Mouse (Mus musculus): ENCODE measurements around the gene Stac3. TPM values are rescaled to one million over a fixed set of nuclear protein-coding genes. Genes with fewer than 3 reads are reported as not detected.
A peak's percentile ranks its signal among the peaks of the same experiment; 100 is the strongest.

Gene Stac3
- polyA plus RNA-seq, 1 experiment from 2014 or later = 0.31 TPM

DNA sequence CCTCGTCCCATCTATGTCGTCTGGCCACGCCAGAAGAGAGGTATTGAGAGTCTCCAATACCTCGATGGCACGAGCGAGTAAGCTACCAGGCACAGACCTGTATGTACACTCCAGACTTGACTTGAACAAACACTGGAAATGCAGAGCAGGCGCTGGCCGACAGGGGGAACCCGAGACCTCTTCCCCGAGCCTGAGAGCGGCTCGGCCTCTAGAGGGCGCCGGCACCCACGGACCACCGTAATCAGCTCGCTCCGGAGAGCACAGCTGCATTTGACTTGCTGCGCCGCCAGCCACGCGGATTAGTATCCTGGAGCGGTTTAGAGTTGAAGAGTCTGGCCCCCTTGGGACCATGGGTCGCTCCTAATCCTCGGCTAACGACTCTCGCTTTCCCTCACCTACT lies 11.3 kb downstream of the Stac3 start:
- WGBS = under 1% methylated on average over 27 of the region's 27 CpGs
- Histone ChIP-seq H3K9ac (replicated peaks; ENCODE audit: low read depth, low read length) (peak overlapping the region; percentile 28; the same call in 1 of the 2 replicates), H3K27me3 (ENCODE audit: control insufficient read depth, insufficient read depth, low read length) (no peaks in the 10 kb centered on the region), H3K27ac (ENCODE audit: low read depth, low read length) (peak overlapping the region; percentile 99), H3K36me3 (ENCODE audit: control insufficient read depth, insufficient read depth, low read length) (no peaks in the 10 kb centered on the region), H3K9me3 (ENCODE audit: control insufficient read depth, low read length) (no peaks in the 10 kb centered on the region), H3K4me1 (ENCODE audit: control insufficient read depth, insufficient read depth, low read length) (peaks cover 67% of the 10 kb centered on the region), H3K4me2 (ENCODE audit: low read depth, low read length) (peak overlapping the region; percentile 90; the same call in 1 of the 2 replicates), H3K4me3 (ENCODE audit: low read depth, low read length) (peak overlapping the region; percentile 34; the same call in 1 of the 2 replicates)
- peak; percentile 17; the same call in 1 of the 2 replicates for ATAC-seq (ENCODE audit: low read depth)

- no peak overlapping the region for H3K4me3 ChIP-seq (ENCODE audit: low read depth, low read length)
- ATAC-seq (ENCODE audit: low read depth) = no peak
- H3K36me3 ChIP-seq (ENCODE audit: control insufficient read depth, insufficient read depth, low read length) = no peaks in the 10 kb centered on the region
- no peaks in the 10 kb centered on the region for H3K27me3 ChIP-seq (ENCODE audit: control insufficient read depth, insufficient read depth, low read length)
- peaks cover 60% of the 10 kb centered on the region for H3K4me1 ChIP-seq (ENCODE audit: control insufficient read depth, insufficient read depth, low read length)
- WGBS = under 1% methylated on average over 16 of the region's 16 CpGs
- H3K27ac ChIP-seq (ENCODE audit: low read depth, low read length) = peak overlapping the region; percentile 99; the same call in 1 of the 2 replicates
- H3K9me3 ChIP-seq (ENCODE audit: control insufficient read depth, low read length) = no peaks in the 10 kb centered on the region
- H3K4me2 ChIP-seq (ENCODE audit: low read depth, low read length) = peak overlapping the region; percentile 90; the same call in 1 of the 2 replicates
- peak overlapping the region; percentile 28; the same call in 1 of the 2 replicates for H3K9ac ChIP-seq (replicated peaks; ENCODE audit: low read depth, low read length)
Observed at GRCm38 (mm10) chr10:127513501-127514091, 12.1 kb downstream of the Stac3 start.

GRCm38 (mm10) chr10:127514111-127514698 lies 12.7 kb downstream of the Stac3 start:
- no peak overlapping the region for H3K4me3 ChIP-seq (ENCODE audit: low read depth, low read length)
- peaks cover 56% of the 10 kb centered on the region for H3K4me1 ChIP-seq (ENCODE audit: control insufficient read depth, insufficient read depth, low read length)
- ATAC-seq (ENCODE audit: low read depth) = no peak
- 14% methylated on average over 13 of the region's 13 CpGs for WGBS
- peak overlapping the region; percentile 19; the same call in 1 of the 2 replicates for H3K4me2 ChIP-seq (ENCODE audit: low read depth, low read length)
- H3K27me3 ChIP-seq (ENCODE audit: control insufficient read depth, insufficient read depth, low read length) = no peaks in the 10 kb centered on the region
- H3K27ac ChIP-seq (ENCODE audit: low read depth, low read length) = peak overlapping the region; percentile 99; the same call in 1 of the 2 replicates
- no peaks in the 10 kb centered on the region for H3K36me3 ChIP-seq (ENCODE audit: control insufficient read depth, insufficient read depth, low read length)
- H3K9ac ChIP-seq (replicated peaks; ENCODE audit: low read depth, low read length) = peak overlapping the region; percentile 28; the same call in 1 of the 2 replicates
- H3K9me3 ChIP-seq (ENCODE audit: control insufficient read depth, low read length) = no peaks in the 10 kb centered on the region

DNA sequence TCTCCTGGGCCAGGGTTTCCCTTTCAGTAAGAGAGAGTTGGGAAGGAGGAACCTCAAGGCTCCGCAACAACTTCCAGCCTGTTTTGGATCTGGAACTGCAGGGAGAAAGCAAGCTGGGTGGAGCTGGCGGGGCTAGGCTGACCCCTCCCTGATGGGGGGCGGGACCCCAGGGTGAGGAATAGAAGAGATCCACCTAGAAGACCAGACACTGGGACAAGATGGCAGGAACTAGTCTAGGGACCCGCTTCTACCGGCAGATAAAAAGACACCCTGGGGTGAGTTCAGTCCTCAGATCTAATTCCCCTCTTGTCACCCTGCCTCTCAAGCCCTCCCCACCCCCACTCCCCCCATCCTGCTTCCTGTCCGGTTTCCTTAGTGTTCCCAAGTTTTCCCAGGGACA lies 13.3 kb downstream of the Stac3 start, which contains the start of gene Ndufa4l2:
Gene Ndufa4l2 (plus strand): TSS at position 204 of the 400 bp plus-strand sequence.
- peaks cover 5% of the 10 kb centered on the region; the same call in 1 of the 2 replicates for H3K36me3 ChIP-seq (ENCODE audit: control insufficient read depth, insufficient read depth, low read length)
- no peaks in the 10 kb centered on the region for H3K9me3 ChIP-seq (ENCODE audit: control insufficient read depth, low read length)
- H3K9ac ChIP-seq (replicated peaks; ENCODE audit: low read depth, low read length) = peak within 1 kb of the TSS; percentile 28; the same call in 1 of the 2 replicates
- ATAC-seq (ENCODE audit: low read depth) = no peak
- H3K27me3 ChIP-seq (ENCODE audit: control insufficient read depth, insufficient read depth, low read length) = no peaks in the 10 kb centered on the region
- peaks cover 50% of the 10 kb centered on the region for H3K4me1 ChIP-seq (ENCODE audit: control insufficient read depth, insufficient read depth, low read length)
- peak within 1 kb of the TSS; percentile 99; the same call in 1 of the 2 replicates for H3K27ac ChIP-seq (ENCODE audit: low read depth, low read length)
- 0 out of 2 replicates have a peak within 1 kb of the TSS, but pooled peaks have one; percentile 5 for H3K4me3 ChIP-seq (ENCODE audit: low read depth, low read length)
- peak within 1 kb of the TSS; percentile 19; the same call in 1 of the 2 replicates for H3K4me2 ChIP-seq (ENCODE audit: low read depth, low read length)
- 13% methylated on average over 6 of the region's 6 CpGs for WGBS

DNA sequence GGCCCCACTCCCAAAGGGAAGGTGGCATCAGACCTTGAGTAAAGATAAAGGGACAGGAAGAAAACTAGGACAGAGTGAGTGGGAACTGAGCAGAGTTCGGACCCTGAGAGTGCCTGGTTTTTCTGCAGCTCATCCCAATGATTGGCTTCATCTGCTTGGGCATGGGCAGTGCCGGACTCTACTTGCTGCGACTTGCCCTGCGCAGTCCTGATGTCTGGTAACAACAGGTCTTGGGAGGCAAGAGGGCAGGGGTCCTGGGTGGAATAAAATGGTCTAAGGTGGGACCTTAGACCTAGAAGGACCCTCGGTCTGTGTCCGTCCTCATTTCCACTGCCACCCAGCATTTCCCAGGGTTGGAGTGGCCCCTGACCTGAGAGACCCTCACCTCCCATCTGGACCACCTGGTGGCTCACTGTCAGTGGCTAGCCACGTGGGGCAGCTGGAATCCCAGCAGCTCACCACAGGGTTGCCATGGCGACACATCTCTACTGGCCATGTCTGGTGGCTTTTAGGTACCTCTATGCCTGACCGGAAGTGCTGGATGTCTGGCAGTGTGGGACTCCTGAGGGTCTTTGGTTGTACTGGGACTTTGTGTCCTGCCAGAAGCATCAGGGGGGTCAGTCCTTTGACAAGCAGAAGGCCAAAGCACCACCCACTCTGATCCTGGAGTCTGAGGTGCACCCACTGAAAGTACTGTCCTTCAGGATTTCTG lies 13.9 kb downstream of the Stac3 start:
- H3K27ac ChIP-seq (ENCODE audit: low read depth, low read length) = no peak overlapping the region
- no peak overlapping the region for H3K9ac ChIP-seq (replicated peaks; ENCODE audit: low read depth, low read length)
- H3K9me3 ChIP-seq (ENCODE audit: control insufficient read depth, low read length) = no peaks in the 10 kb centered on the region
- H3K27me3 ChIP-seq (ENCODE audit: control insufficient read depth, insufficient read depth, low read length) = no peaks in the 10 kb centered on the region
- ATAC-seq (ENCODE audit: low read depth) = no peak
- WGBS = 36% methylated on average over 9 of the region's 9 CpGs
- H3K4me1 ChIP-seq (ENCODE audit: control insufficient read depth, insufficient read depth, low read length) = peaks cover 43% of the 10 kb centered on the region
- no peak overlapping the region for H3K4me2 ChIP-seq (ENCODE audit: low read depth, low read length)
- H3K4me3 ChIP-seq (ENCODE audit: low read depth, low read length) = 0 out of 2 replicates have a peak overlapping the region, but pooled peaks have one; percentile 5
- peaks cover 6% of the 10 kb centered on the region; the same call in 1 of the 2 replicates for H3K36me3 ChIP-seq (ENCODE audit: control insufficient read depth, insufficient read depth, low read length)

GRCm38 (mm10) chr10:127515983-127516459 lies 14.5 kb downstream of the Stac3 start:
- ATAC-seq (ENCODE audit: low read depth) = no peak
- WGBS = 25% methylated on average over 8 of the region's 8 CpGs
- H3K27me3 ChIP-seq (ENCODE audit: control insufficient read depth, insufficient read depth, low read length) = no peaks in the 10 kb centered on the region
- H3K36me3 ChIP-seq (ENCODE audit: control insufficient read depth, insufficient read depth, low read length) = peaks cover 6% of the 10 kb centered on the region; the same call in 1 of the 2 replicates
- H3K9me3 ChIP-seq (ENCODE audit: control insufficient read depth, low read length) = no peaks in the 10 kb centered on the region
- no peak overlapping the region for H3K4me2 ChIP-seq (ENCODE audit: low read depth, low read length)
- H3K4me3 ChIP-seq (ENCODE audit: low read depth, low read length) = no peak overlapping the region
- peaks cover 37% of the 10 kb centered on the region for H3K4me1 ChIP-seq (ENCODE audit: control insufficient read depth, insufficient read depth, low read length)
- no peak overlapping the region for H3K27ac ChIP-seq (ENCODE audit: low read depth, low read length)
- no peak overlapping the region for H3K9ac ChIP-seq (replicated peaks; ENCODE audit: low read depth, low read length)

DNA sequence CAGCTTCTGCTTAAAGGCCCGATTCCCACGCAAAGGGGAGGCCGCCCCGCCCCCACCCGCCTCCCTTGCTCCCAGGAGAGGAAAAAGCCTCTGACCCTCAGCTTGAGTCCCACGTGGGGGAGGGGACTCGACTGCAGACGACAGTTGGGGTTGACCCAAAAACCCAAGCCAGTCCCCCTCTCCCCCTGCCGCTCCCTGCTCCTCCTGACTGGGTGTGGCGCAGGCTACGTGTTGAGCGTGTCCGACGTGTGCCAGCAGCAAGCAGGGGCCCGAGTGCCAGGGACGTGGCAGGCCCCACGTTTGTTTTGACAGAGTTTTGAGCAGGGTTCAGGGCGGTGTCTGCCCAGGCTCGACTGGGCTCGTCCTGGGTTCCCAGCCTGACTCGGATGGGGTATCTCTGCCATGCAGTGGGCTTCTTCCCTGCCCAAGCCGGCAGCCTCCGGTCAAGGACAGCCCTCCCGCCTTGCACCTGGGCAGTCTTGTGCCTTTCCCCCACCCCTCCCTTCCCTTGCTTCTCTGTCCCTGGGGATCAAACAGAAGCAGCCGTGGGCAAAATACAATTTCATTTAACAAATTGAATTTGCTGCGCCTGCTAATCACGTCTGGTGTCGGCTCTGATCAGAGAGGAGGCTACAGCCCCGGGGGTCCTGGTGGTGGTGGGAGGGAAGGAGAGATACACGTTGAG lies 15.2 kb downstream of the Stac3 start:
- Histone ChIP-seq H3K27ac (ENCODE audit: low read depth, low read length) (no peak overlapping the region), H3K36me3 (ENCODE audit: control insufficient read depth, insufficient read depth, low read length) (peaks cover 6% of the 10 kb centered on the region; the same call in 1 of the 2 replicates)

GRCm38 (mm10) chr10:127517941-127518340 lies 16.5 kb downstream of the Stac3 start:
- peaks cover 6% of the 10 kb centered on the region; the same call in 1 of the 2 replicates for H3K36me3 ChIP-seq (ENCODE audit: control insufficient read depth, insufficient read depth, low read length)
- no peaks in the 10 kb centered on the region for H3K9me3 ChIP-seq (ENCODE audit: control insufficient read depth, low read length)
- H3K4me2 ChIP-seq (ENCODE audit: low read depth, low read length) = no peak overlapping the region
- no peak overlapping the region for H3K9ac ChIP-seq (replicated peaks; ENCODE audit: low read depth, low read length)
- 95% methylated on average over 22 of the region's 22 CpGs for WGBS
- H3K4me1 ChIP-seq (ENCODE audit: control insufficient read depth, insufficient read depth, low read length) = peaks cover 33% of the 10 kb centered on the region
- no peak overlapping the region for H3K27ac ChIP-seq (ENCODE audit: low read depth, low read length)
- no peak for ATAC-seq (ENCODE audit: low read depth)
- H3K27me3 ChIP-seq (ENCODE audit: control insufficient read depth, insufficient read depth, low read length) = no peaks in the 10 kb centered on the region
- no peak overlapping the region for H3K4me3 ChIP-seq (ENCODE audit: low read depth, low read length)

More for the DNA sequence above, 15.2 kb downstream of the Stac3 start:
- no peaks in the 10 kb centered on the region for H3K27me3 ChIP-seq (ENCODE audit: control insufficient read depth, insufficient read depth, low read length)
- no peak overlapping the region for H3K4me3 ChIP-seq (ENCODE audit: low read depth, low read length)
- H3K9ac ChIP-seq (replicated peaks; ENCODE audit: low read depth, low read length) = no peak overlapping the region
- 5% methylated on average over 30 of the region's 30 CpGs for WGBS
- H3K4me1 ChIP-seq (ENCODE audit: control insufficient read depth, insufficient read depth, low read length) = peaks cover 39% of the 10 kb centered on the region
- H3K4me2 ChIP-seq (ENCODE audit: low read depth, low read length) = 0 out of 2 replicates have a peak overlapping the region, but pooled peaks have one; percentile 2
- ATAC-seq (ENCODE audit: low read depth) = no peak
- H3K9me3 ChIP-seq (ENCODE audit: control insufficient read depth, low read length) = no peaks in the 10 kb centered on the region

Data from neural tube, embryonic 14.5 days (tissue).